Mouse (Mus musculus): ENCODE measurements around the gene Med12l.

Med12l gene

DNA sequence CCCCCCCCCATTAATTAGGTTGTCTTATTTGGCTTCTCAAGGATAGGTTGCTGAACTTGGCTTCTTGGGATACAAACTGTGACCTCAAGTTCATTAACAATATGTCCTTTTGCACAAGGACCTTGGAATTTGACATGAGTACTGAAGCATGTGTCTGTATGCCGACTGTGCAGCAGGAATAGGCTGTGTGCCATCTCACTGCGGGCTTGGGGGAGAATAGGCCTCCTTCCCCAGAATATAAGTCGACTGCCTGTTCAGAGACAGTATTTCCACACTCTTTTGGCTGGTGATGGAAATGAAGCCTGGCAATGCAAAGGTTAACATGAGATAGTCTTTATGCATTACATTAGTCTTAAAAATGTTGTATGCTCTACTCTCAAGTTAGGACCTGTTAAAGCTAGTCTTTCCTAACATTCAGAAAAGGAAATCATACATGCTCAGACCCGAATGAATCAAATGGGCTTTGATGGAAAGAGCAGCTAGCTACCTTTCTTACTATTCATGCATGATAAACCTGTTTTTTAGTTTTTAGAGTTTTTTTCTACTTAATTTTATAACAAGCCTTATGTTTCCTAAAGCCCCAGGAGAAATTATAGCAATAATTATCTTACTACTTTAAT lies 191.8 kb downstream of the Med12l start:
- DNase-seq = peak; percentile 36 to 59

DNA sequence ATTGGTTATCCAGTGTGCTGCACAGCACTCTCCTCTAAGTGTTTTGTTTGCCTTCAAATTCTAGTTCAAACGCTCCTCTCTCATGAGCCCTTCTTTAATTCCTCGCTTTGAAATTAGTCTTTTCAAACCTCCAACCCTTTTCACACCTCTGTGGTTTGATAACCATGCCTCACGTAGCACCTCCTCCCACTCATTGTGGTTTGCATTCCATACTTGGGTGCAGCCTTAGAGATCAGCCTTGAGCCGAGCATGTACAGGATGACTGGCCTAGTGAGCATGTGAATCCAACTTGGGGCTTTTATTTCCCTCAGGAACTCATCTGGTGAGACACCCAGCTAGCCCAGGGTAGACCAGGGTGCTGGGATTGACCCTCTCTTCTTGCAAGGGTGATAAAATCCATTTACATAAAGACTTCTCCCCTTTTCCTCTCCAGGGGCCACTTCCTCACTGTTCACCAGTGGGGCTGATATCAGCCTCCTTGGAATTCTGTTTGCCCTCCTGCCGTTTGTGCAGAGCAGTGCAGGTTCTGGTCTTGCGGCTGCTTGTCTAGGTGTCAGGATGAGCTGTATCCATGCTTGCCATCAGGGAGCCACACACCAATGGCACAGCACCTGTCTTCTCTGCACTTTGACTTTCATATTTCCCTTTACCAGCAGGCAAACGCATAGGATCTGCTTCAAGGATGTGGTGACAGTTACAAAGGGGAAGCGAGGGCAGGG lies 198.3 kb downstream of the Med12l start:
- no peak for DNase-seq

DNA sequence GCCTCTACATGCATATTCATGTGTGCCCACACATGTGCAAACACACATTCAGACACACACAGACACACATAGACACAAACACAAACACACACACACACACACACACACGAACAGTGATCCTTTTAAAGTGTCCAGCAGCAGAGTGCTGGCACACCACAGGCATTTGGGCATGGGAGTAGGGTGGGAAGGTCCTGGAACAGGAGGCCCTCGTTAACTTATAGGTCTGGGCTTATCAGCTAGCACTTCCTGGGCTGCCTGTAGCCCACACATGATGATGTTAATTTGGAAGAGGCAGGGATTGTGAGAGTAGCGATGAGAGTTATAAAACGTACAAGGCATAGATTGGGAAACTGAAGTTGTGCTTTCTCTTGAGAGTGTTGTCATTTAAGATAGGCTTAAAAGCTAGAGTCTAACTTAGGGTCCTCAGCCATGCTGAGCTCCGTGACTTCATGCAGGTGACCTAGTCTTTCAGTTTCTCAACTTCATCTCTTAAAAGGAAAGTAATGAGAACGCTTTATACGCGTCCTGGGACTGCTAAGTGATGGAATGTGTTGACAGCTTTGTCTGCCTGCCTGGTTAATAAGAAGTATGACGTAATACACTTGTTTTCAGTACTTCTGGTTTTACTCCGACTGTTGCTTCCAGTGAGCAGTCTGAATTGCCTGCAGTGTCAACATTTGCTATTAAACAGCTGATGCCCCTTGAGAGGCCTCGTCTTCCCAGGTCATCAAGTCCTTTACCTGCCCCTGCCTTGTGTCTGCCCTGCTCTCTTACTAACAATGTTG lies 199.3 kb downstream of the Med12l start:
- no peak for DNase-seq

DNA sequence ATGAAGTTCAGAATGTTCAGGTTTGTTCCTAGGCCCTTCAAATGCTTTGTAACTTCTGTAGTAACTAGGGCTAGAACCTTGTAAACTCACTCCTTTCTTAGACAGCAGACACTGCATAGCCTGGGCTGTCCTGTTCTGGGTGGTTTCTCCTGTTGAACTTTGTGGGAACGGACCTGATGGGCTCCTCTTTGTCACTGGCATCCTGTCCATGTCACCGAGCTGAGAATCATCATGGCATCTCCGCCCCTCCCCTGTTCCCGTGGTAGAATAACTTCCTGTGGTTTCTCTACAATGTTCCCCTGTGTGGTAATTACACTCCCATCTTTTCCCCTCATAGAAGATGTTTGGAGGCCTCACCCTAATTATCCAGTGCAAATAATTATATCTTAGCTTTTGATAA lies 200.3 kb downstream of the Med12l start:
- DNase-seq = no peak

DNA sequence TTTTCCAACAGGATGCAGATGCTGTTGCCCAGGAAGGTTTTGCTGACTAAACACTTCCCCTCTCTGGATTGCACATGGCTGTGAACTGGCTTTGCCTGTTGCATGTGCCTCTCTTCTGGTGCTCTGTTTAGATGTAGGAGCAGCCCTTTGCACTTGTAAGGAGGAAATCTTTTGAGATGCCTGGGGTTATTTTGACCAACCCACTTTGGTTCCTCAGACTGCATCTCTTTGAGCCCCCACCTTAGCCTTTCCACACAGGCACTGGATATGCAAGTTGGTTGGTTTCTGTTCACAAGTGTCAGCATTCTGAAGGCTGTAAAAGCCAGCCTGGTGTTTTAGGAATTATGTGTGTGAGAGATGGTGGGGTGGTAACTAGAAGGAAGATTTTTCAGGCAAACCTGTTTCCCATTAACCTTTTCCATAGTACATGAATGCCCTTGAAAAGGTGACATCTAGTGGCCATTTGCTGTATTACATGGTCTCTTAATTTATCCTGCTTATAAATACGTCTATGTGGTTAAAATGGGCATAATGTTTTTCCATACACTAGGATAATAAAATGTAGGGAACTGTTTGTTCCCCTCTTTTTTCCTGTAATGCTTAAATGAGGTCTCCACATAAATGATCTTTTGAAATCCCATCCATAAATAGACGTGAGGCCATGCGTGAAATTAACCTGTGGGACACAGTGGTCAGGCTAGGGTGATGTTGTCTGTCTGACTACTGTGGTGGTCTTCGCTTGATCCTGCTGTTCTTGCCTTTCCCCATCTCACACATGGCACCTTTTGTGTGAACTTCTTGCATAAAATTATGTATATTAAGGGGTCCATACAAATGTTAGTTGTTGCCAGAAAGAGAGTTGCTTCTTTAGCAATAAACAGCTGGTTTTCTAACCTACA lies 203.3 kb downstream of the Med12l start:
- DNase-seq = peak; percentile 66 to 89

DNA sequence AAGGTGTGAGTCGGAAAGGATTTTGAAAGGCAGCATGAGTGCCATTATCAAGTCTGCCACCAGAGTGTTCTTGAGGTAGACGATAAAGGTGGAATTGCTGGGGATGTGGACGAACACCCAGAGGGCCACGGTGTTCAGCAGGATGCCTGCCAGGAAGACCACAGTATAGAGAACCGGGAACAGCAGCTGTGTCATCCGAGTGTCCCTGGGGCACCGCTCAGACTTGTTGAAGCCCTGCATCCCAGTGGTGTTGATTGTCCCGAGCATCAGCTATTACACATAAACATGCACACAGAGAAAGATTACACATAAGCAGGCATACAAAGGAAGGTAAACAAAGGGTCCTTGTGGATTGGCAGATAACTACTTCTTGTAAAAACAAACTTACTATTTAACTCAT lies 204.5 kb downstream of the Med12l start:
- DNase-seq = no peak

DNA sequence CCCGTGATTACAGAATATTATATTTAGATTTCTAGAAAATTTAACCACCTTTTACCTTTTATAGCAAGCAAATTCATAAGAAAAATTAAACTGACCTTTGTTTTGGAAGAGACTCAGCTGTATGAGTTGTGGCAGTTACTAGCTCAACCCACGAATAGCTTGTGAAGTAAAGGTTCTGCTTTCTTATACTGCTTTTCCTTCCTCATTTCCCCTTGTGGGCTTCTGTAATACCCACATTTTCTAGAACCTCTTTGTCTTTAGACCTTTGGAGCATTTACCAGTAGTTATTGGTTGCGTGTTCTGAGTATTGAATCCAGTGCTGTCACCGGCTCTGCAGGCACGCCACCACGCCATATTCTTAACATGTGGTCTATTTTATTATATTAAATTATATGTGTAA lies 205.1 kb downstream of the Med12l start, which contains the start of gene P2ry13:
P2ry13 (minus strand) TSS at position 156 of the 400 bp plus-strand sequence.
- no peak for DNase-seq

DNA sequence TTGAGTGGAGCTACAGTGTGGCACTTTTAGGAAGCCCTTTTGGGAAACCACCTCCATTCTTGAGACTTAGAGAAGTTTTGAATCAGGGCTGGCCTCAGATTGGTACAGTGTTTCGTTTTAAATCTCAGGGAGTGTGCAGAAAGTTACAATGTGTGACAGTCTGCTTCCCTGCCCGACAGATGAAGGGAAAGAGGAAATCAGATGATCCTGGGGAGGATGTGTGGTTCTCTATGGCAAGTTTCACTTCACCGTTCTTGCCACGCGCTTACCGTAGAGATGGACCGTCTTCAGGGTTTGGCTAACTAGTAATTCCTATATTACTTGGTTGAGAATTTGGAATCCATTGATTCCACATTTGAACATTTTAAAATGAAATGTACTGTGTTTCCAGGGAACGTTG lies 206.2 kb downstream of the Med12l start:
- DNase-seq = no peak

DNA sequence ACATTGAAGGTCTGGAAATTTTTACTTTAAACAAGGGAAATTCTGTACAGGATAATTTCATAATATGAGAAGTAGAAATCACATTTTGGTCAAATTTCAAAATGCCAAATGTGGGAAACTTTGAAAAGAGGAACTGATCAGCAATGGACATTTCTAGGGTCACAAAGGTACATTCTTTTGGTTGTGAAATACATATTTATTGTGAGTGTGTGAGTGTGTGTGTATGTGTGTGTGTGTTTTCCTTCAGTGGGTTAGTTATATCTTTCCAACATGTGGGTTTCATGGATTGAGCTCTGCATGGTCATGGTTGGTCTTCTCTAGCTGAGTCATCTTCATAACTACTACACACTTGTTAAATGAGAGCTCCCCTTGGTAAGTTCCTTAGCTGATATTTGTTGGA lies 206.8 kb downstream of the Med12l start:
- DNase-seq = no peak

DNA sequence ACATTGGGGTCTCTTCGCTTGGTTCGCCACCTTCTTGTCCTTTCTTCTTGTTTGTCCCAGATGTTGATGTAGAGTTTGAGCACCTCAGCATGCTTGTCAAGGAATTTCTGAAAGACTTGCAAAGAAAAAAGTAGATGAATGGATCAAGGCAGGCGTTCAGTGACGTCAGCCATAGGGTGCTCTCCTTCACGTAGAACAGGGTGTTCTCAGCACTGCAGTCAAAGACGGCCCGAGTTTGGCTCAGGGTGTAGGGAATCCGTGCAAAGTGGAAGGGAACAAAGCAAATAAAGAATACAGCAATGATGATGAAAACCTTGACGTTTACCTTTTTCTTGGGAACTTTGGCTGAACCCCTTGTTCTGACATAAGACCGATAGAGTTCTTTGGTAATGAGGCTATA lies 211.6 kb downstream of the Med12l start:
- no peak for DNase-seq

DNA sequence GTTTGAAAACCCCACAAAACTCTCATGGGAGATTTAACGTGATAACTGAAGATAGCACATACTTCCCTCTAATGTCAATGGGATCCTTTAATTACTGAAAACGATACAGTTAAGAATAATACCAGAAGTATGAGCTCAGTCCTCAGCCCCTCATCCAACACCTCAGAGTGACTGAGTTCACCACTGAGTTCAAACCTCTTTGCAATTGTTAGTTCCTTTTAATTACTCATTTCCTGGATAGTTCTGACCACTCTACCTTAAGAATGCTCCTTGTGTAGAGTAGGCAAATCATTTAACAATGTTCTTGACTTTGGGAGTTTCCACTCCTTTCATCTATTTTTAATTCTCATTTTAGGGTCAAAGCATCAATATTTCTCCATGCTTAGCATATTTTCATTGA lies 213.7 kb downstream of the Med12l start:
- DNase-seq = no peak

DNA sequence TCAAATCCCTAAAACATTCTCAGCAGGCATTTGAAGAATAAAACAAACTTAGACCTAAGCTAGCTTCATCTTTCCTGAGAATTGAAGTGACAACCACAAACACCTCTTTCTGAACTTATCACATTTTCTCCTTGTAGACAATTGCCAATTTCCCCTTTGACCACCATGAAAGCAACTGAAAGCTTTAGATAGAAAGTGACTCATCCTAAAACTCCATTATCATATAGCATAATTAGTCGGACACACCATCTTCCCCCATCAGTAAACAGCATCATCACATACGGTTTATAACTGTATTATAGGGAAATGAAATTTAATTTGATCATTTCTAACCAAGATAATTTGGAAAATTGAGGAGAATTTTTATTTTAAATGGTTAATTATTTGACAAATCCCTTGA lies 216.7 kb downstream of the Med12l start:
- no peak for DNase-seq

DNA sequence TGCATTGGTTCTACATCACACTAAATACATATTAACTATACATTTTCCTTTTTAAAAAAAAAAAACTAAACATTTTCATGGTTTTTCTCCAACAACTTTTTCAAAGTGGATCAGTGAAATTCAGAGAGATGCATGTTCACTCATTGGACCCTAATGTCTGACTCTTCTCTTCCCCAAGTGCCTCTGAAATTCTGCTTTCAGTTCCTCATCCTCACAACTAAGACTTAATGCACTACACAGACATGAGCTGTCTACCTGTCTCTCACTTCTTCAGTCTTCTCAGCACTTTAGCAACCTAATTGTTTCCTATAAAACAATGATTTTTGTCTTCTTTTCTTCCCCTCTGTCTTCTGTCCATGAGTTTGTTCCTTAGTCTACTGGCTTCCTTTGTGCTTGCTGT lies 219.8 kb downstream of the Med12l start:
- no peak for DNase-seq

DNA sequence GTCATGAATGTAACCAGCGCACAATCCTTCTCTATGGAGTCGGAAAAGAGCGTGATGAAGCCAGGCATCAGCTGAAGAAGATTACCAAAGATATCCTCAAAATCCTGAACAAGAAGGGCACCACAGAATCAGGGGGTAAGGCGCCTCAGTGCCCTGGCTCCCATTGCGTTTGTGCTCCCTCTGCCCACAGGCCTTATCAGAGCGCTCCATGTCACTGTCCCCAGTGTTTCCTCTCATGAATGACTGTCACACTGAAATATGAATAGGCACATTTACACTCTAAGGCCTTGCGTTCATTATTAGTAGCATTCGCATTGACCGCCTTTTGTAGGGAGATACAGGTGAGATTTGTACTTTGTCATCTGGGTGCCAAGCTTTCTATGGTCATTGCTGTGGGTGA lies 222.1 kb downstream of the Med12l start:
- no peak for DNase-seq

DNA sequence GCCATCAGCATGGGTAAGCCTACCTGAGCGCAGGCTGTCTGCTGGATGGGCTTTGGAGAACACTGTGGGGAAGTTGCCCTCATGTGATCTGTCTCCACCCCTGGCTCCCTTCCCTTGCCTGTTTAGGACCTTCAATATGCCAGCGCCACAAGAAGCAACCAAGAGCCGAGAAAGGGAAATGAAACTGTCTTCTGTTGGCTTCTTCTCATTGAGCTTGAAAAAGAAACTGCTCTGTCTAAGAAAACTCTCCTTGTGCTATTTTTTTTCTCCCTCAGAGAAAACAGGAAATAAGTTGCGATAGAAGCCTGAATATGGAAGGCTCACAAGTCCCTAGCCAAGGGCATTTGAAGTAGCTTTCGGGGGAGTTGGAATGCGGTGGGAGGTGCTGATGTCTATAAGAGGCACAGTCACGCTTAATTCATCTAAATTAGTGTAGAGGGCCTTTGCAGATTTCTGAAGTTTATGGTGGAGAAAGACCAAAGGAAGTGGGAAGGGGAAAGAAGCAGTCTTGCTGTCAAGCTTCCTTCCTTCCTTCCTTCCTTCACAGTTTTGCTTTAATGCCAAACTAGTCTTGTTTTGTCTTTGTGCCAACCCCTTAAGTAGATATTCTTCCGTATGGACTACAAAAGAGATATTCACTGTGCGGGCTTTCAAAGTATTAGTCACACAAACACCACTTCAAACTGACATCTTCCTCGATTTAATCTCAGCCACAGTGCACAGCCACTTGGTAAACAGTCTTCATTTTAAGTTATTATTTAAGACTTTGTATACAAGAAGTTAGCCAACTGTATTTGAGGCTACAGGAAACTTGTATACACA lies 223.3 kb downstream of the Med12l start:
- DNase-seq = no peak

DNA sequence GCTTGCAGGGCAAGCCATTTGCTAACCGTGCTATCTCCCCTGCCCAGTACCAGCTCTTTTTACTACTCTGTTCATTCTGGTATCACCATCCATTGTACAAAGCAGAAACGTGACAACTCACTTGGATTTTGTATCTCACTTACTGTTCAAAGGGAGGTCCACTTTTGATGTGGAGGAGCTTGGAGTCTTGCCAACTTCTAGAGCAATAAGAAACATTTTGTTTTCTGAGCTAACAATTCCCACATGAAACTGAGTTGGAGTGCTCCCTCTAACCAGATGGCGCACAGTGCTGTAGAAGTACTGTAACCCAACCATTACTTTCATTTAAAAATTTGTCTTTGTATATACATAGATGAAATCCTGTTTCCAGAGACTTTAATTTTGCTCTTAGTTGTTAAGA lies 225.3 kb downstream of the Med12l start:
- DNase-seq = peak in 1 of 2 experiments; percentile 15

DNA sequence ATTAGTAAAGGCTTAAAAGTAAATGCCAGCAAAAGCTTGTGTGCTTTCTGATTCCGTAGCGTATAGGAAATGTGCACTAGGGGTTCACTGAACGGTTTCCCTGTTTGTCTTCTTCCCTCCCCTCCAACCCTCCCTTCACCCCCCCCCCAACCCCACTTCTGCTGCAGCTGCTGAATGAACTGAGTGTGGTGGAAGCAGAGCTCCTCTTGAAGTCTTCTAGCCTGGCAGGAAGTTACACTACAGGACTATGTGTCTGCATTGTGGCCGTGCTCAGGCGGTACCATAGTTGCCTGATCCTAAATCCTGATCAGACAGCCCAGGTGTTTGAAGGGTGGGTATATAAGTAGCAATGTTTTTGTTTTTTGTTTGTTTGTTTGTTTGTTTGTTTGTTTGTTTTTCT lies 229.3 kb downstream of the Med12l start:
- DNase-seq = no peak

DNA sequence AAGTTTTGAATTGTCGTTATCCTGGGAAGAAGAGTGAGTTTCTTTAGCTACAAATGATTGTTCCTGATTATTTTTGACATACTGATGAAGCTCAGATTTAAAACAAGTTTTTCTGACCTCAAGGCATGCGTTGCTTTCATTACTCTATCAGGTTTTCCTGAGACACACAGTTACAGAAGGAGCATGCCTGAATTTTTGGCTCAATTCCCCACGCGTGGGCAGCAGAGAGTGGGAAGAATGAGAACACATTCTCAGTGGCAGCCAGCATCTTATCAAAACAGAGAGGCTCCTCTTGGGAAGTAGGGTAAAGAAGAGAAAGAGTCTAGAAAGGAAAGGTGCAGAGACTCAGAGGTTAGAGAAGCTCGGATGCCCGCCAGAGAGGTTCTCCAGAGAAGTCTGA lies 237.8 kb downstream of the Med12l start:
- peak; percentile 42 to 44 for DNase-seq

DNA sequence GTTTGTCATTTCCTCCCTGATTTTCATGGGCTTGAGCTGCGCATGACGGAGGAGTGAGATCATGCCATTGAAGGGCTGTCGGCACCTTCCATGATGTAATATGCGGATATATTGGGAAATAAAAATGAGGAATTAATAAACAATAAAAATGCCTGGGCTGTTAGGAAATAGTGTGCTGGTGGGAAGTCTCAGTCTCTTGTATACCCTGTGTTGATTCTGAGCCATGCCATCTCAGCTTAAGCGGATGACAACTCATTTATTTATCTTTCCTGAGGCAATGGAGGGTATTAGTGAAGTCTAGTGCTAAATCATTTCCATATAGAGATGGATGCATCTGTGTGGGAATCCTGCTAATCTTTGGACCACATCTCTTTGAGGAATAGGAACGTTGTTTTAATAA lies 242.4 kb downstream of the Med12l start:
- no peak for DNase-seq

DNA sequence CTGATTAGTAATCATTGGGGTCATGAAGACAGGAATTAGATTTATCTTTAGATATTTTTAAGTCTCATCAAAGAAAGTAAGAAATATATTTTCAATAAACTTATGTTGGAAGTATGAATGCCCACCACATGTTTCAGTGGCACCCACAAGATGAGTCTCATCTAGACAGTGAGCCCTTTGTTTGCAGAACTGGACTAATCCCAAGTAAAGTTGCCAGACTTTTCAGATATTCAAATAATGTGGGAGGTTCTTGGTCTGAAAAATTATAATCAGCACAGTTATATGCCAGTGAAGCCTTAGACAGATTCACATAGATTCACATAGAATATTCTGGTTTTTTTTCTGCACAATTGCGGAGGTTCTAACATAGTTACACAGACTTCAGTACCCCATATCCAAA lies 244.8 kb downstream of the Med12l start:
- DNase-seq = no peak

DNA sequence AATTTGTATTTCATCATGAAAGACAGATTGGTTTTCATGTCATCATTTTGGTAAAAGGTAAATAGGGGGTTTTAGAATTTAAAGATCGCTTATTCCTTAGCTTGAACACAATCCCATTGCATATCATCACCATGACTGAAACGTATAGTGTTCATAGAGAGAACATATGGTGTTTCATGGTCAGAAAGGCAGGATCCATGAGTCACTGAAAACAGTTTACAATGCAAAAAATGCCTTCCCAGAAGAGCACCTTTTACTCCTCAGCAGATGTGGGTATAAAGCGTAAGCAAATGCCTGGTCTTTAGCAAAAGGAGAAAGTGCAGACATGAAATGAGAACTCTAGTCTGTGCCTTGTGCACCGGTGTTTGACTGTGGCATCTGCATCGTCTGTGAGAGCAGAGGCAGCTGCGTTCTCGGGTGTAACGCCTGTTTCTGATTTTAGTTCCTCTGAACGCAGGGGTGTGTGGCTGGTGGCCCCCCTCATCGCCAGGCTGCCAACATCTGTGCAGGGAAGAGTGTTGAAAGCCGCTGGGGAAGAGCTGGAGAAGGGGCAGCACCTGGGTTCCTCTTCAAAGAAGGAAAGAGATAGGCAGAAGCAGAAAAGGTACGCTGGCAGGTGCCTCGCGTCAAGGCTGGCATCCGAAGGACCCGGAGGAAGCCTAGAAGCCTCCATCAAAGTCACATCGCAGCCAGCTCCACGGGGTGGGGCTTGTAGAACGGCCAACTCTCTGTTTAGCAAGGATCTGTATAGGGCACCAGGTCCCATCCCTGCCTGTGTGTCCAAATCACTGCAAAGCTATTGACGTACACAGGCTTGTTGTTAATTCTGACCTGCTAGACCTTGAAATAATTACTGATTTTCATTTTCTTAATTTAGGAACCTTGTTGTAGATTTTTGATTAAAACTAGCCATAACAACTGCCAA lies 252.4 kb downstream of the Med12l start:
- DNase-seq = peak; percentile 13 to 33

Data from cerebellum, postnatal 10 days (tissue).